Mouse (Mus musculus) liver, postnatal 0 days (tissue): Measurements from ENCODE around the gene Tgfb3.

Experiments used
- CTCF ChIP-seq: sonication (generic); IDR thresholded peaks from 2 replicates; pipeline ENCODE4 v1.5.1; 2016; ENCODE audit warnings: antibody characterized with exemption, low read depth
- EP300 ChIP-seq: IDR thresholded peaks from 2 replicates; pipeline ENCODE4 v1.6.1; 2016; ENCODE audit warnings: antibody characterized with exemption, low read depth, mild to moderate bottlenecking

DNA sequence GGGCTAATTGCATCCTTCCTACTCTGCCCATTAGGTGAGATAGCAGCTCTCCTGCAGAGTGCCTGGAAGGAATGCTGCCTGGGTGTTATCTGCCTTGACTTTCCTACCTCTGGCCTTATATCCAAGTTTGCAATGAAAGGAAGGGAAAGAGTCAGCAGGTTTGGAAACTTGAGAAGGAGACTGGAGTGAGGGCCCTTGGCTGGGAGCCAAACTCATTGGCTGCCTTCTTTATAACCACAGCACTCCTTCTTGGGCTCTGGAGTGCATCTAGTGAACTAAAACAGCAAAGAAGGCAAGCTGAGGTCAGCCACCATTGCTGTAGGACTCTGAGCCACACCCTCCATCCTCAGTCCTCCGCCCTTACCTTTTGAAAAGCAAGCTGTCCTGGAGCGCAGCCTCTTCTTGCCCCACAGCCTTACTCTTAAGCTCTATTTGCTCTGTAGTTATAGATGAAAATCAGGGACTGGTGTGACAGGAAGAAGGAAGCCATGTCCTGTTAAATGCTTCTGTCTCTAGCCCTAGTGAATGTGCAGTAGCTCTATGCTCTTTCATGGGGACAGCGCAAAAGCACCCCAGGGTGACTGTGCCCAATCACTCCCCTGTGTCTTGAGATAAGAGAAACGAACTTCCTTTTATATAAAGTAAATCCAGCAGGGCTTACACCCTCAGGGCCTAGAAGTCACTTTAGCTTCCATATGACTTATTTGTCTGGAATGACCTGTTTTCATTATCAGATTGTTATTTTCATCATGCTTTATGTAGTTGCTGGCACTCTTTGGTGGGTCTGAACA is 55.6 kb downstream of the Tgfb3 start:
- no peak for TF ChIP-seq CTCF
- TF ChIP-seq EP300, result no peak
